Mouse (Mus musculus) midbrain, embryonic 16.5 days (tissue): ENCODE data around the gene Abca8a. TPM values are rescaled to one million over a fixed set of nuclear protein-coding genes. Genes with fewer than 3 reads are reported as not detected.
"Not testable (repeated sequence)": the region's sequence is repeated elsewhere in the genome, so short reads cannot be mapped to it uniquely, and the experiment has no call there.

Source experiments
- ATAC-seq: fragments of 200-750 bp; cut with Nextera tagmentation; 2 replicates; pipeline ENCODE4 v1.8.0; 2017; ENCODE audit warnings: moderate TSS enrichment
- H3K27ac ChIP-seq: fragments of 300-500 bp; sonication (generic); 2 replicates; pipeline ENCODE4 v1.5.1; 2014; ENCODE audit warnings: mild to moderate bottlenecking, low read length, mixed read lengths
- H3K27me3 ChIP-seq: fragments of 300-500 bp; sonication (generic); 2 replicates; pipeline ENCODE4 v1.6.1; 2014; ENCODE audit warnings: low read depth, low read length, mixed read lengths; ENCODE audit not compliant: control insufficient read depth, insufficient read depth
- H3K36me3 ChIP-seq: fragments of 300-500 bp; sonication (generic); 2 replicates; pipeline ENCODE4 v1.6.1; 2014; ENCODE audit warnings: mild to moderate bottlenecking, low read length, moderate library complexity, mixed read lengths; ENCODE audit not compliant: control insufficient read depth, insufficient read depth
- H3K4me1 ChIP-seq: fragments of 300-500 bp; sonication (generic); 2 replicates; pipeline ENCODE4 v1.6.1; 2014; ENCODE audit warnings: mild to moderate bottlenecking, low read length, mixed read lengths; ENCODE audit not compliant: control insufficient read depth, insufficient read depth
- H3K4me2 ChIP-seq: fragments of 300-500 bp; sonication (generic); 2 replicates; pipeline ENCODE4 v1.6.1; 2014; ENCODE audit warnings: mild to moderate bottlenecking, low read length, mixed read lengths
- H3K4me3 ChIP-seq: fragments of 300-500 bp; sonication (generic); 2 replicates; pipeline ENCODE4 v1.5.1; 2014; ENCODE audit warnings: low read depth, mild to moderate bottlenecking, low read length, moderate library complexity, mixed read lengths
- H3K9ac ChIP-seq: fragments of 300-500 bp; sonication (generic); 2 replicates; pipeline ENCODE4 v1.6.1; 2014; ENCODE audit warnings: low read depth, low read length, mixed read lengths
- H3K9me3 ChIP-seq: fragments of 300-500 bp; sonication (generic); replicated peaks from 2 replicates; pipeline ENCODE4 v1.6.1; 2014; ENCODE audit warnings: mild to moderate bottlenecking, low read length, mixed read lengths; ENCODE audit not compliant: control insufficient read depth, poor library complexity, severe bottlenecking
- WGBS: fragments of 180-500 bp; shearing (Covaris S2); extraction: QIAGEN DNeasy Blood & Tissue Kit; methylation state at CpG from one replicate; pipeline ENCODE4 v1.1.7; 2014; 5-methylcytosine and 5-hydroxymethylcytosine counted together
- polyA plus RNA-seq: library from polyadenylated mRNA; unstranded; fragments of >200 nt; fragmentation: Nextera tagmentation; extraction: Ambion mirVana; gene quantifications from 2 replicates; pipeline ENCODE4 v1.2.1, GENCODE M21; 2015

Gene Abca8a
- polyA plus RNA-seq, 1 experiment from 2014 or later: 0.35 TPM

DNA sequence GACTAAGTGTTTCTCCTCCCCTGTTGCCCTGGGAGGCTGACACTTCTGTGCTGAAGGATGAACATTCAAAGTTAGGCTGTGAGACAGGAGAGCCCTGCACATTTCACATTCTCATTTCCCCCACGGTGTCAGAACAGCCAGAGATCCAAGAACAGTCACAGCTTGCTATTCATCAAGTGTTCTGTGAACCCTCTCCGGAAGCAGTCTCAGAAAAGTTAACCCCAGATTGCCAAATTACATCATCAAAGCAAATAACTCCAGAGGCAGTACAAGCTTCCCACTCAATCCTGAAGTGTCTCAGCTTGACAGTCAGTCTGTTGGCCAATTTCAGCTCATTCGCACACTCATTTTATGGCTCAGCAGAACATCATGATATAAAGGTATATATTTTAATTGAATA, 100.8 kb downstream of the Abca8a start:
- peak overlapping the region; percentile 81 for H3K4me2 ChIP-seq
- peak overlapping the region; percentile 48 for H3K9ac ChIP-seq
- peaks cover 8% of the 10 kb centered on the region for H3K4me1 ChIP-seq
- ATAC-seq: peak; percentile 60; the same call in 1 of the 2 replicates
- peak overlapping the region; percentile 37; the same call in 1 of the 2 replicates for H3K27ac ChIP-seq
- WGBS: 7% methylated on average over 3 of the region's 3 CpGs
- peak overlapping the region; percentile 54 for H3K4me3 ChIP-seq
- no peaks in the 10 kb centered on the region for H3K36me3 ChIP-seq
- no peaks in the 10 kb centered on the region for H3K9me3 ChIP-seq
- H3K27me3 ChIP-seq: no peaks in the 10 kb centered on the region

GRCm38 (mm10) chr11:109994014-109994413, 101.8 kb downstream of the Abca8a start:
- H3K4me2 ChIP-seq: peak overlapping the region; percentile 81

GRCm38 (mm10) chr11:109991270-109991669, 104.5 kb downstream of the Abca8a start:
- H3K9ac ChIP-seq: no peak overlapping the region
- 83% methylated on average over 3 of the region's 3 CpGs for WGBS

More at GRCm38 (mm10) chr11:109994014-109994413, 101.8 kb downstream of the Abca8a start:
- Histone ChIP-seq H3K9ac (no peak overlapping the region), H3K4me1 (peaks cover 8% of the 10 kb centered on the region), H3K9me3 (no peaks in the 10 kb centered on the region), H3K27me3 (no peaks in the 10 kb centered on the region), H3K4me3 (no peak overlapping the region), H3K36me3 (no peaks in the 10 kb centered on the region), H3K27ac (no peak overlapping the region)
- no peak for ATAC-seq
- 69% methylated on average over 6 of the region's 6 CpGs for WGBS

GRCm38 (mm10) chr11:109990256-109990655, 105.5 kb downstream of the Abca8a start:
- H3K4me1 ChIP-seq: peaks cover 11% of the 10 kb centered on the region
- no peaks in the 10 kb centered on the region for H3K27me3 ChIP-seq
- 91% methylated on average over 2 of the region's 2 CpGs for WGBS
- no peak overlapping the region for H3K4me2 ChIP-seq
- ATAC-seq: no peak
- no peak overlapping the region for H3K9ac ChIP-seq
- no peak overlapping the region for H3K27ac ChIP-seq
- H3K4me3 ChIP-seq: no peak overlapping the region
- no peaks in the 10 kb centered on the region for H3K36me3 ChIP-seq
- no peaks in the 10 kb centered on the region for H3K9me3 ChIP-seq

More at GRCm38 (mm10) chr11:109991270-109991669, 104.5 kb downstream of the Abca8a start:
- no peak for ATAC-seq
- Histone ChIP-seq H3K36me3 (no peaks in the 10 kb centered on the region), H3K27me3 (no peaks in the 10 kb centered on the region), H3K4me1 (peaks cover 12% of the 10 kb centered on the region), H3K4me3 (no peak overlapping the region), H3K4me2 (no peak overlapping the region), H3K27ac (no peak overlapping the region), H3K9me3 (no peaks in the 10 kb centered on the region)

DNA sequence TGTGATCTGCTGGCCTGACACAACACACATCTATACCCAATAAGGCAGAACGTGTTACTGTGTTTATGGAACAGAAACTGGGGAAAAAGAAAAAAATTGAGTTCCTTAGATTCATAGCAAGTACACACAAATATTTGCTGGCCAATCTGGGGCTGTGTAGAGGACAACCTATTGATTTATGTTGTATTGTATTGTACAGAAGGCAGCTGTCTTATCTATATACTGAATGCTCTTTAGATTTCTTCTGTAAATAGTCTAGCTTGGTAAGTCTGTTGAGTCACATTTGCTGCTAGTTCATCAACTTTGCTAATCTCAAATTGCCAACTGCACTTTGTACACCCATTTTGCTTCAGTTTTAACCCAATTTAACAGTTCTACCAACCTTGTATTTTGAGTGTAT, 107.6 kb downstream of the Abca8a start:
- H3K36me3 ChIP-seq: no peaks in the 10 kb centered on the region
- ATAC-seq: no peak
- H3K9ac ChIP-seq: no peak overlapping the region
- no peaks in the 10 kb centered on the region for H3K27me3 ChIP-seq
- no peaks in the 10 kb centered on the region for H3K9me3 ChIP-seq
- H3K4me3 ChIP-seq: no peak overlapping the region
- H3K27ac ChIP-seq: no peak overlapping the region
- 64% methylated on average over 1 of the region's 1 CpGs for WGBS
- H3K4me2 ChIP-seq: no peak overlapping the region
- peaks cover 5% of the 10 kb centered on the region; the same call in 1 of the 2 replicates for H3K4me1 ChIP-seq

DNA sequence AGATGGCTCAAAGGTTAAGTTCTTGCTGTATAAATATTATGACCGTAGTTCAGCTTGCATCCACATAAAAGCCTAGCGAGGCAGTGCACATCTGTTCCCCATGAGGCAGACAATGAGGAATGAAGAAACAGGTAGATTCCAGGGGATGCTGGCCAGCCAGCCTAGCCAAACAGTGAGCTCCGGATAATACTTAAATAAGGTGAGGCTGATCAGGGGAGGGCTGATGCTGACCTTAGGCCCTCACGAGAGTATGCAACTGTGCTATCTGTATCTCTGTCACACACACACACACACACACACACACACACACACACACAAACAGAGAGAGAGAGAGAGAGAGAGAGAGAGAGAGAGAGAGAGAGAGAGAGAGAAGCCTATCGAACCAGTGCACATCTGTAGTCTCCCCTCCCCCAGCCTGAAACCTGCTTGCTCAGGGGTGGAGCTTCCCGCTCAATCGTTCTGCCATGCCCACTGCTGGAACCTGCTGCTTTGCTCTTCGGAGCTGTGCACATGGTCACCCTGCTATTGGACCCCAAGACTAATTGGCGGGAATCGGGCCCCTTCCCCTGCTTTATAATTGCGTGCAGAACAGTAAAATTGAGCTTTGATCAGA, 108.2 kb downstream of the Abca8a start:
- not testable (repeated sequence) for H3K27ac ChIP-seq, H3K27me3 ChIP-seq, H3K9me3 ChIP-seq, H3K4me3 ChIP-seq, ATAC-seq, H3K4me1 ChIP-seq, H3K4me2 ChIP-seq, H3K36me3 ChIP-seq, H3K9ac ChIP-seq
- WGBS: 52% methylated on average over 11 of the region's 11 CpGs

- 90% methylated on average over 2 of the region's 2 CpGs for WGBS
- ATAC-seq: no peak
- H3K27ac ChIP-seq: no peak overlapping the region
- H3K4me2 ChIP-seq: no peak overlapping the region
- no peaks in the 10 kb centered on the region for H3K27me3 ChIP-seq
- no peaks in the 10 kb centered on the region for H3K9me3 ChIP-seq
- H3K4me3 ChIP-seq: no peak overlapping the region
- peaks cover 3% of the 10 kb centered on the region; the same call in 1 of the 2 replicates for H3K36me3 ChIP-seq
- no peaks in the 10 kb centered on the region for H3K4me1 ChIP-seq
- no peak overlapping the region for H3K9ac ChIP-seq
Observed at GRCm38 (mm10) chr11:109981872-109982271, 113.9 kb downstream of the Abca8a start.

Other genes starting within 250 kb of the Abca8a start
- gene Abca8b, start 100.1 kb downstream of the Abca8a start, polyA plus RNA-seq: 2.1 and 2.2 TPM in 2 replicates
- gene Abca9, start 72.2 kb upstream of the Abca8a start, polyA plus RNA-seq: 2.6 and 2.7 TPM in 2 replicates
- 0.19 and 0.25 TPM in 2 replicates for gene Abca6, start 155.8 kb upstream of the Abca8a start, polyA plus RNA-seq
- gene Abca5, start 241.7 kb upstream of the Abca8a start, polyA plus RNA-seq: 9.6 and 10.2 TPM in 2 replicates